Mouse (Mus musculus): ENCODE data around the gene Sh2d7. TPM values are rescaled to one million over a fixed set of nuclear protein-coding genes. Genes with fewer than 3 reads are reported as not detected.
A peak's percentile ranks its signal among the peaks of the same experiment; 100 is the strongest.
"Not testable (repeated sequence)": the region's sequence is repeated elsewhere in the genome, so short reads cannot be mapped to it uniquely, and the experiment has no call there.

Sh2d7 gene
- polyA plus RNA-seq, 1 experiment from 2014 or later: 0.09 TPM

- Histone ChIP-seq H3K36me3 (replicated peaks) (no peaks in the 10 kb centered on the region), H3K4me2 (no peak overlapping the region), H3K27me3 (no peaks in the 10 kb centered on the region), H3K4me1 (no peaks in the 10 kb centered on the region), H3K27ac (no peak overlapping the region), H3K4me3 (replicated peaks) (no peak overlapping the region), H3K9ac (no peak overlapping the region), H3K9me3 (no peaks in the 10 kb centered on the region)
- ATAC-seq (ENCODE audit: low FRiP score): no peak
- WGBS: 88% methylated on average over 6 of the region's 6 CpGs
These were observed 10.6 kb downstream of the Sh2d7 start for GRCm38 (mm10) chr9:54549433-54549832.

GRCm38 (mm10) chr9:54552409-54552808 is 13.6 kb downstream of the Sh2d7 start:
- WGBS: 28% methylated on average over 5 of the region's 5 CpGs
- Histone ChIP-seq H3K9me3 (no peaks in the 10 kb centered on the region), H3K9ac (no peak overlapping the region)

DNA sequence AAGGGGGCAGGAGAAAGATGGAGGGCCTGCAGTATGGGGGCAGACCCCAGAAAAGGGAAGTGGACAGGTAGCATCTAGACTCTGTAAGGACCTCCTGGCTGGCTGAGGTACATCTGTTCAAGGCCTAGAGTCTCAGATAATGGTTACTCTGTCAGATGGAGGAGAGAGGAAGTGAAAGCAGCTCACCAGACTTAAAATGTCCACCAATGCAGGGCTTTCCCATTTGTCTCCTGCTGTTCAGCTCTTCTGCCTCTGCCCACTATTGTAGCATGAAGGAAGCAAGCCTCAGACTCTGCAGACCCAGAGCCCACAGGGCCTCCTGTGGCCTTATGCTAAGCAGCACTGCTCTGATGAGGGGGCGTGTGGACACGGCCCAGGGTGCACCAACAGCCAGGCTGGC is 16.3 kb downstream of the Sh2d7 start:
- peaks cover 11% of the 10 kb centered on the region for H3K27me3 ChIP-seq
- no peak overlapping the region for H3K4me3 ChIP-seq (replicated peaks)
- H3K27ac ChIP-seq: no peak overlapping the region
- WGBS: 84% methylated on average over 2 of the region's 2 CpGs
- H3K9ac ChIP-seq: no peak overlapping the region
- no peak overlapping the region for H3K4me2 ChIP-seq
- H3K4me1 ChIP-seq: peaks cover 6% of the 10 kb centered on the region; the same call in 1 of the 2 replicates
- ATAC-seq (ENCODE audit: low FRiP score): no peak
- H3K9me3 ChIP-seq: no peaks in the 10 kb centered on the region
- H3K36me3 ChIP-seq (replicated peaks): no peaks in the 10 kb centered on the region

More at GRCm38 (mm10) chr9:54552409-54552808, 13.6 kb downstream of the Sh2d7 start:
- Histone ChIP-seq H3K27me3 (no peaks in the 10 kb centered on the region), H3K4me1 (no peaks in the 10 kb centered on the region), H3K4me2 (no peak overlapping the region), H3K27ac (no peak overlapping the region), H3K4me3 (replicated peaks) (no peak overlapping the region), H3K36me3 (replicated peaks) (no peaks in the 10 kb centered on the region)
- no peak for ATAC-seq (ENCODE audit: low FRiP score)

DNA sequence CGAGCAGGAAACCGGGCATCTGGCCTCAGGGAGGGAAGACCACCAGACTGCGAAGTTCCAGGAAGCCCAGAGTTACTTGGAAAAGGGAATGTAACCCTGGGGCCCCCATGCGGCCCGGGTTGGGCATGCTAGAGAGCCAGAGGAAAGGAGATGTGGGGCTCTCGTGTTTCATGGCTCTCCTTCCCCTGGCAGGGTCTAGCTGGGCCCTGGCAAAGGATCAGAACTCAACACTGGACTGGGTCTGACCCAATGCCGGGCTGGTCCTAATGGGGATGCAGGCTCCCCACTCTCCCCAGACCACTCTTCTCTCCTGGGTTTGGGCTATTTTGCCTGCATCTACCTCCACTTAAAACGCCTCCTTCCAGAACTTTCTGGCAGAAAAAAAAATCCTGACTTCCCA is 19.9 kb downstream of the Sh2d7 start:
- H3K4me1 ChIP-seq: peaks cover 9% of the 10 kb centered on the region; the same call in 1 of the 2 replicates
- no peaks in the 10 kb centered on the region for H3K9me3 ChIP-seq
- H3K4me3 ChIP-seq (replicated peaks): no peak overlapping the region
- no peak overlapping the region for H3K27ac ChIP-seq
- H3K9ac ChIP-seq: no peak overlapping the region
- no peak overlapping the region for H3K4me2 ChIP-seq
- no peaks in the 10 kb centered on the region for H3K36me3 ChIP-seq (replicated peaks)
- WGBS: 75% methylated on average over 8 of the region's 8 CpGs
- H3K27me3 ChIP-seq: peaks cover 11% of the 10 kb centered on the region
- no peak for ATAC-seq (ENCODE audit: low FRiP score)

- Histone ChIP-seq H3K9me3 (no peaks in the 10 kb centered on the region), H3K36me3 (replicated peaks) (no peaks in the 10 kb centered on the region), H3K4me2 (peak within 1 kb of the TSS; percentile 79), H3K4me1 (peaks cover 9% of the 10 kb centered on the region; the same call in 1 of the 2 replicates), H3K9ac (peak within 1 kb of the TSS; percentile 66), H3K27ac (no peak within 1 kb of the TSS), H3K27me3 (peaks cover 11% of the 10 kb centered on the region), H3K4me3 (replicated peaks) (peak within 1 kb of the TSS; percentile 54)
- 1% methylated on average over 49 of the region's 54 CpGs for WGBS
- peak; percentile 98 for ATAC-seq (ENCODE audit: low FRiP score)
These were observed 21.1 kb downstream of the Sh2d7 start, which contains the start of gene Cib2 for GRCm38 (mm10) chr9:54559771-54560471. Cib2 (minus strand) TSS chr9:54560218.

GRCm38 (mm10) chr9:54560831-54561601 is 22.2 kb downstream of the Sh2d7 start:
- ATAC-seq (ENCODE audit: low FRiP score): no peak
- 90% methylated on average over 8 of the region's 8 CpGs for WGBS
- Histone ChIP-seq H3K36me3 (replicated peaks) (no peaks in the 10 kb centered on the region), H3K27me3 (peaks cover 11% of the 10 kb centered on the region), H3K9me3 (no peaks in the 10 kb centered on the region), H3K4me3 (replicated peaks) (no peak overlapping the region), H3K4me1 (peaks cover 9% of the 10 kb centered on the region; the same call in 1 of the 2 replicates), H3K4me2 (peak overlapping the region; percentile 79; the same call in 1 of the 2 replicates), H3K27ac (no peak overlapping the region), H3K9ac (no peak overlapping the region)

GRCm38 (mm10) chr9:54566958-54567357 is 28.2 kb downstream of the Sh2d7 start:
- H3K27ac ChIP-seq: no peak overlapping the region
- H3K9me3 ChIP-seq: no peaks in the 10 kb centered on the region
- H3K36me3 ChIP-seq (replicated peaks): no peaks in the 10 kb centered on the region
- no peak overlapping the region for H3K9ac ChIP-seq
- no peak for ATAC-seq (ENCODE audit: low FRiP score)
- H3K4me2 ChIP-seq: no peak overlapping the region
- no peak overlapping the region for H3K4me3 ChIP-seq (replicated peaks)
- 61% methylated on average over 4 of the region's 4 CpGs for WGBS
- H3K27me3 ChIP-seq: no peaks in the 10 kb centered on the region
- H3K4me1 ChIP-seq: no peaks in the 10 kb centered on the region

DNA sequence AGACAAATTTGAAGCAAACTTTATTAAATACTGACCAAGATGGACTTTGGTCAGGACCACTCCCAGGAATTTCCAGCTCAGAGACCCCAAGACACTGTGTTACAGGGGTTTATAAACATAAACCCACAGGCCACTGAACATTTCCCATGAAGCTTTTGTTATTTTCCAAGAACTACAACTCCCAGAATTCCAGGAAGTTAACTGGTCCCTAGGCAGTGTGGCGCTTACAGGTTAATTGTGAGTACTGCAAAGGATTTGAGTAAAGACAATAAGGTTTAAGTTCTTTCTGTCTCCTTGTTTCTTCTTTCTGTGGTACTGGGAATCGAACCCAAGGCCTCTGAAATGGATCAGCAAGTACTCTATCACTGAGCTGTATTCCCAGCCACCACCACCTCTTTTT is 29.9 kb downstream of the Sh2d7 start:
- no peaks in the 10 kb centered on the region for H3K9me3 ChIP-seq
- 50% methylated on average over 2 of the region's 2 CpGs for WGBS
- H3K4me2 ChIP-seq: no peak overlapping the region
- no peaks in the 10 kb centered on the region for H3K36me3 ChIP-seq (replicated peaks)
- H3K9ac ChIP-seq: no peak overlapping the region
- ATAC-seq (ENCODE audit: low FRiP score): no peak
- no peak overlapping the region for H3K4me3 ChIP-seq (replicated peaks)
- H3K4me1 ChIP-seq: no peaks in the 10 kb centered on the region
- no peak overlapping the region for H3K27ac ChIP-seq
- no peaks in the 10 kb centered on the region for H3K27me3 ChIP-seq

DNA sequence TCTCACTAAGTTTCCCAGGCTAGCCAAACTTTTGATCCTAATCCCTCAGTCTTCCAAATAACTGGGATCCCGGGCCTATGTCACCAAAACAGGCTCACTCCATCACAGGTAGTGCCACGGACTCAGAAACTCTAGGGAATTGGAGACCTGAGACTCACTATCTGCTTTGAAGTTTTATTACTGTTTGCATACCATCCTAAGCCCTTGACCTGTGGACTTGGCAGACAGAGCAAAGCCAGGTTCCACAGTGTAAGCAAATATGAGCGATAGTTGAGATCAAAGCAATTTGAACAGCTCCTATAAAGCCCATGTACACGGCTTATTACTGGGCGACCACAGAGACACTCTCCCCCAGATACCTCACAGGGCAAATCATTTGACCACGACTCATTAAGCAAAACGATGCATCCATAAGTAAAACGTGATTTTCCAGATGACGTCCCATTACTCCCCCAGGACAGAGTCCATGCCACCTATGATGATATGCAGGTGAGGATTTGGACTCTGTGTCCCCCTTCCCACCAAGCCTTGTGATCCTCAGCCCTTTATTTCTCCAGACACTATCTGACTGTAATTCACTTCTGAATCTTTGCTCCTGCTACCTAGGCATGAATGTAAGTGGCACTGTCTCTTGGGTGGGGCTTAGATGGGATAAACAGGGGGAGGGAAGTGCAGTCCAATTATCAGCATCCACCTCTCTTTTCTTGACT is 32.5 kb downstream of the Sh2d7 start:
- no peaks in the 10 kb centered on the region for H3K27me3 ChIP-seq
- H3K27ac ChIP-seq: no peak overlapping the region
- no peaks in the 10 kb centered on the region for H3K9me3 ChIP-seq
- H3K9ac ChIP-seq: no peak overlapping the region
- no peaks in the 10 kb centered on the region for H3K36me3 ChIP-seq (replicated peaks)
- H3K4me3 ChIP-seq (replicated peaks): no peak overlapping the region
- no peaks in the 10 kb centered on the region for H3K4me1 ChIP-seq
- no peak for ATAC-seq (ENCODE audit: low FRiP score)
- H3K4me2 ChIP-seq: no peak overlapping the region
- 81% methylated on average over 9 of the region's 9 CpGs for WGBS

GRCm38 (mm10) chr9:54583712-54584111 is 44.9 kb downstream of the Sh2d7 start:
- Histone ChIP-seq H3K9ac (no peak overlapping the region), H3K9me3 (no peaks in the 10 kb centered on the region), H3K27me3 (no peaks in the 10 kb centered on the region), H3K27ac (no peak overlapping the region), H3K4me2 (no peak overlapping the region), H3K36me3 (replicated peaks) (no peaks in the 10 kb centered on the region), H3K4me3 (replicated peaks) (no peak overlapping the region), H3K4me1 (peaks cover 17% of the 10 kb centered on the region)
- ATAC-seq (ENCODE audit: low FRiP score): no peak
- WGBS: 63% methylated on average over 1 of the region's 1 CpGs

DNA sequence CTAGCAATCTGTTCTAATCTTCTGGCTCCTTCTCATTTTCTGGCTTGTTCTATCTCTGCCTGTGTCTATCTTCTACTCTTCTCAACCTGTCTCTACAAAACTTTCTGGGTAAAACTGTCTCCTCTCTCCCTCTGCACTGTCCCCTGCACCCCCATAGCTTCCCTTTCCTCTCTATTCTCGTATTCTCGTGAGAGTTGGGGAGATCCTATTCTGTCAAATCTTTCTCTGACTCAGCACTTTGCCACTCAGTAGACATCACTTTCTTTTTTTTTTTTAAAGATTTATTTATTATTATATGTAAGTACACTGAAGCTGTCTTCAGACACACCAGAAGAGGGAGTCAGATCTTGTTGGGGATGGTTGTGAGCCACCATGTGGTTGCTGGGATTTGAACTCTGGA is 45.3 kb downstream of the Sh2d7 start:
- not testable (repeated sequence) for H3K27ac ChIP-seq; ATAC-seq (ENCODE audit: low FRiP score); H3K4me3 ChIP-seq (replicated peaks); H3K9ac ChIP-seq; H3K4me2 ChIP-seq; H3K36me3 ChIP-seq (replicated peaks); H3K27me3 ChIP-seq; H3K9me3 ChIP-seq
- H3K4me1 ChIP-seq: peaks cover 17% of the 10 kb centered on the region
- 93% methylated on average over 2 of the region's 2 CpGs for WGBS

DNA sequence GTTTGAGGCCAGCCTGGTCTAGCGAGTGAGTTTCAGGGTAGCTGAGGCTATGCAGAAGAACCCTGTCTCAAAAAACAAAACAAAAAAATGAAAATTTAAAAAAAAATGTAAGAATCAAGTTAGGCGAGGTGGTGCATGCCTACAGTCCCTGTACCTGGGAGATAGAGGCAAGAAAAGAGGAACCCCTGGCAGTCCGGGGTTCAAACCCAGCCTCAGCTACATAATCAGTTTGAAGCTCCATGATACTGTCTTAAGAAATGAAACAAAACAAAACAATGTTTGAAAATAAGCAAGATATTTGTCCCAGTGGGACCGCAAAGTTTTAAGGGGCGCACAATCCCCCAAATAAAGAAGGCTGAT is 47.0 kb downstream of the Sh2d7 start:
- no peak overlapping the region for H3K27ac ChIP-seq
- 0 out of 2 replicates have a peak overlapping the region, but pooled peaks have one; percentile 9 for H3K9ac ChIP-seq
- peaks cover 17% of the 10 kb centered on the region for H3K4me1 ChIP-seq
- H3K27me3 ChIP-seq: no peaks in the 10 kb centered on the region
- peak overlapping the region; percentile 93 for H3K4me2 ChIP-seq
- 29% methylated on average over 5 of the region's 5 CpGs for WGBS
- H3K4me3 ChIP-seq (replicated peaks): peak overlapping the region; percentile 79
- no peaks in the 10 kb centered on the region for H3K9me3 ChIP-seq
- H3K36me3 ChIP-seq (replicated peaks): peaks cover 7% of the 10 kb centered on the region; the same call in 1 of the 2 replicates
- peak; percentile 54 for ATAC-seq (ENCODE audit: low FRiP score)

Data from forebrain, embryonic 12.5 days (tissue).